Mouse (Mus musculus): Measurements from ENCODE around the gene Luc7l3. TPM values are rescaled to one million over a fixed set of nuclear protein-coding genes. Genes with fewer than 3 reads are reported as not detected.
"Not testable (repeated sequence)": the region's sequence is repeated elsewhere in the genome, so short reads cannot be mapped to it uniquely, and the experiment has no call there.

Luc7l3 gene
- total and polyA plus RNA-seq, 3 experiments, result 47.3 to 90.5 (median 54.7) TPM

DNA sequence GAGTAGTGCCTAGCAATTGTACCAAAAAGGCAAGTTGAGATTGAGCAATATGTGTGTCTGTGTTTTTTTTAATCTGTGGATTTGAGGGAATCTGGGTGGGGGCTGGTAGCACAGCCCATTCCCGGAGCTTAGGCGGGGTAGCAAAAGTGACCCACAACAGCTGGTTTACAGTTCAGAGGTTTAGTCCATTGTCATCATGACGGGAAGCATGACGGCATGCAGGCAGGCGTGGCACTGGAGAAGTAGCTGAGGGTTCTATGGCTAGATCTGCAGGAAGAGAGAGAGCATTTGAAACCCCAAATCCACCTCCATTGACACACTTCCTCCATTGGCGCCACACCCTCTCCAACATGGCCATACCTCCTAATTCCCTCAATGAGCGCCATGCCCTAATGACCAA, 51.9 kb downstream of the Luc7l3 start:
- Histone ChIP-seq H3K27me3 (ENCODE audit: control insufficient read depth in 1 of 2, insufficient read depth in 2 of 2, low read length in 2 of 2) (no peaks in the 10 kb centered on the region), H3K79me2 (ENCODE audit: control insufficient read depth, insufficient read depth, low read length, poor library complexity) (no peaks in the 10 kb centered on the region), H3K36me3 (ENCODE audit: control insufficient read depth in 1 of 2, insufficient read depth in 2 of 2, low read length in 2 of 2) (peaks cover 0 to 20% of the 10 kb centered on the region in 2 experiments; a peak in 2 of 4 replicates), H3K4me3 (ENCODE audit: control insufficient read depth in 1 of 2, insufficient read depth in 1 of 2, low read depth in 2 of 2, low read length in 2 of 2) (no peak overlapping the region), H3K27ac (ENCODE audit: control insufficient read depth, low read depth, low read length) (no peak overlapping the region), H3K4me1 (ENCODE audit: control insufficient read depth in 1 of 2, insufficient read depth in 2 of 2, low read length in 2 of 2) (peaks cover 8 to 27% of the 10 kb centered on the region in 2 experiments), H3K9ac (ENCODE audit: control insufficient read depth, low read depth, low read length, poor library complexity, severe bottlenecking) (no peak overlapping the region), H3K9me3 (replicated peaks; ENCODE audit: insufficient read depth, low read length) (no peaks in the 10 kb centered on the region)
- TF ChIP-seq TAL1 (IDR thresholded peaks at IDR 0.05; ENCODE audit: low read length), result no peak
- no peak for DNase-seq (ENCODE audit: low read depth, low spot score)

- H3K4me1 ChIP-seq (ENCODE audit: control insufficient read depth in 1 of 2, insufficient read depth in 2 of 2, low read length in 2 of 2), result peaks cover 8 to 22% of the 10 kb centered on the region in 2 experiments
These were observed 53.0 kb downstream of the Luc7l3 start for GRCm38 (mm10) chr11:94268761-94269160.

GRCm38 (mm10) chr11:94266155-94266554, 55.6 kb downstream of the Luc7l3 start:
- not testable (repeated sequence) for H3K79me2 ChIP-seq (ENCODE audit: control insufficient read depth, insufficient read depth, low read length, poor library complexity); H3K27me3 ChIP-seq (ENCODE audit: control insufficient read depth in 1 of 2, insufficient read depth in 2 of 2, low read length in 2 of 2); H3K9me3 ChIP-seq (replicated peaks; ENCODE audit: insufficient read depth, low read length); DNase-seq (ENCODE audit: low read depth, low spot score); H3K27ac ChIP-seq (ENCODE audit: control insufficient read depth, low read depth, low read length); H3K36me3 ChIP-seq (ENCODE audit: control insufficient read depth in 1 of 2, insufficient read depth in 2 of 2, low read length in 2 of 2)
- peaks cover 8 to 23% of the 10 kb centered on the region in 2 experiments for H3K4me1 ChIP-seq (ENCODE audit: control insufficient read depth in 1 of 2, insufficient read depth in 2 of 2, low read length in 2 of 2)
- H3K4me3 ChIP-seq (ENCODE audit: control insufficient read depth in 1 of 2, insufficient read depth in 1 of 2, low read depth in 2 of 2, low read length in 2 of 2), result peak overlapping the region; percentile 53 to 67
- peak overlapping the region; percentile 49 for H3K9ac ChIP-seq (ENCODE audit: control insufficient read depth, low read depth, low read length, poor library complexity, severe bottlenecking)

More at GRCm38 (mm10) chr11:94268761-94269160, 53.0 kb downstream of the Luc7l3 start:
- Histone ChIP-seq H3K27ac (ENCODE audit: control insufficient read depth, low read depth, low read length) (no peak overlapping the region), H3K36me3 (ENCODE audit: control insufficient read depth in 1 of 2, insufficient read depth in 2 of 2, low read length in 2 of 2) (peaks cover 0 to 16% of the 10 kb centered on the region in 2 experiments; a peak in 2 of 4 replicates), H3K27me3 (ENCODE audit: control insufficient read depth in 1 of 2, insufficient read depth in 2 of 2, low read length in 2 of 2) (no peaks in the 10 kb centered on the region), H3K4me3 (ENCODE audit: control insufficient read depth in 1 of 2, insufficient read depth in 1 of 2, low read depth in 2 of 2, low read length in 2 of 2) (no peak overlapping the region), H3K9ac (ENCODE audit: control insufficient read depth, low read depth, low read length, poor library complexity, severe bottlenecking) (no peak overlapping the region), H3K9me3 (replicated peaks; ENCODE audit: insufficient read depth, low read length) (no peaks in the 10 kb centered on the region), H3K79me2 (ENCODE audit: control insufficient read depth, insufficient read depth, low read length, poor library complexity) (no peaks in the 10 kb centered on the region)
- no peak for DNase-seq (ENCODE audit: low read depth, low spot score)
- TF ChIP-seq ZNF384 (IDR thresholded peaks at IDR 0.05; ENCODE audit: low read depth, low read length) (no peak), E2F4 (IDR thresholded peaks at IDR 0.05; ENCODE audit: borderline replicate concordance, low read depth, low read length) (no peak), USF1 (IDR thresholded peaks at IDR 0.05; ENCODE audit: low read depth, low read length) (no peak)

DNA sequence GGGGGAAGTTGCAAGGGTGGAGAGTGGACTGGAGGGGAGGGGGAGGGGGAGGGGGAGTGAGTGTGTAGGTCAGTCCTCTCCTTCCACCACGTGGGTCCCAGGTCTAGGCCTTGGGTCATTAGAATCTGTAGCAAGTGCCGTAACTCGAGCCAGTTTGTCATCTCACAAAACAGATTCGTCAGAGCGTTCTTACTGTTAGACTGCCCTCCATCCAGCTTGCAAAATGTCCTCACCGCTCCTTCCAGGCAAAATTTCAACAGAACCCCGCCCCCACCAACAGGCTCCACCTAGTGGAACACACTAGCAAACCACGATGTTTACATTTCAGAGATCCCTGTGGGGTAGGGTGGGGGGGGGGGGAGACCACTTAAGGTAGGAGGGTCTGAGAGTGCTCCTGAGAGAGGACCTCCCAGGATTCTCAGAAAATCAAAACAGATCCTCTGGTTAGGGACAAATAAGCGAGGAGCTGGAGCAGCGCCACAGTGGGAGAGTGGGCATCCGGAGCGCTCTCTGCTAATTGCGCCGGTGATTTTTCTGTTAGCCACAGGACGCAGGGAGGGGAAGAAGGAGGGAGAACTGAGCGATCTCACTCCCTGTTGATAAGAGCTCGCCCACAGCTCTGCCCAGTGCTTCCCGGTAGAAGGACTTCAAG, 56.5 kb downstream of the Luc7l3 start:
- H3K79me2 ChIP-seq (ENCODE audit: control insufficient read depth, insufficient read depth, low read length, poor library complexity), result no peaks in the 10 kb centered on the region
- H3K9me3 ChIP-seq (replicated peaks; ENCODE audit: insufficient read depth, low read length), result no peaks in the 10 kb centered on the region
- peak overlapping the region; percentile 53 to 67 for H3K4me3 ChIP-seq (ENCODE audit: control insufficient read depth in 1 of 2, insufficient read depth in 1 of 2, low read depth in 2 of 2, low read length in 2 of 2)
- peaks cover 0 to 8% of the 10 kb centered on the region in 2 experiments; a peak in 2 of 4 replicates for H3K36me3 ChIP-seq (ENCODE audit: control insufficient read depth in 1 of 2, insufficient read depth in 2 of 2, low read length in 2 of 2)
- H3K4me1 ChIP-seq (ENCODE audit: control insufficient read depth in 1 of 2, insufficient read depth in 2 of 2, low read length in 2 of 2), result peaks cover 8 to 23% of the 10 kb centered on the region in 2 experiments
- DNase-seq (ENCODE audit: low read depth, low spot score), result peak; percentile 76
- H3K27me3 ChIP-seq (ENCODE audit: control insufficient read depth in 1 of 2, insufficient read depth in 2 of 2, low read length in 2 of 2), result no peaks in the 10 kb centered on the region
- H3K9ac ChIP-seq (ENCODE audit: control insufficient read depth, low read depth, low read length, poor library complexity, severe bottlenecking), result peak overlapping the region; percentile 55
- H3K27ac ChIP-seq (ENCODE audit: control insufficient read depth, low read depth, low read length), result peak overlapping the region; percentile 32; the same call in 1 of the 2 replicates
- TF ChIP-seq JUND (IDR thresholded peaks at IDR 0.05; ENCODE audit: low read depth, low read length) (no peak), EP300 (IDR thresholded peaks at IDR 0.05; ENCODE audit: low read depth in 1 of 2, low read length in 2 of 2) (peak in 1 of 2 experiments; percentile 23; a peak in 1 of 4 replicates), HCFC1 (IDR thresholded peaks at IDR 0.05; ENCODE audit: low read depth, low read length) (0 out of 2 replicates have a peak, but pooled peaks have one; percentile 10), POLR2AphosphoS2 (IDR thresholded peaks at IDR 0.05; ENCODE audit: low read length) (no peak), MYB (IDR thresholded peaks at IDR 0.05; ENCODE audit: low read depth, low read length) (peak; percentile 14; the same call in 1 of the 2 replicates), ZC3H11A (IDR thresholded peaks at IDR 0.05; ENCODE audit: low read depth, low read length) (no peak), UBTF (IDR thresholded peaks at IDR 0.05; ENCODE audit: borderline replicate concordance, insufficient read depth, low read depth, low read length) (no peak), ELF1 (IDR thresholded peaks at IDR 0.05; ENCODE audit: low read depth, low read length) (peak; percentile 8; the same call in 1 of the 2 replicates), ZMIZ1 (IDR thresholded peaks at IDR 0.05; ENCODE audit: low read depth, low read length) (no peak), NRF1 (IDR thresholded peaks at IDR 0.05; ENCODE audit: insufficient read depth, low read depth, low read length, poor library complexity, severe bottlenecking) (peak; percentile 35; the same call in 1 of the 2 replicates), MYC (IDR thresholded peaks at IDR 0.05; ENCODE audit: low read depth, low read length) (no peak), SMC3 (IDR thresholded peaks at IDR 0.05; ENCODE audit: low read depth, low read length) (peak; percentile 15; the same call in 1 of the 2 replicates), CTCF (IDR thresholded peaks at IDR 0.05 in 2 of 3, conservative IDR thresholded peaks at IDR 0.05 in 1 of 3; ENCODE audit: control insufficient read depth in 1 of 3, insufficient read depth in 1 of 3, low read depth in 2 of 3, low read length in 3 of 3, poor library complexity in 1 of 3, severe bottlenecking in 1 of 3) (peak in 2 of 3 experiments; percentile 50 to 56; a peak in 4 of 6 replicates), GABPA (IDR thresholded peaks at IDR 0.05; ENCODE audit: low read depth, low read length) (0 out of 2 replicates have a peak, but pooled peaks have one; percentile 25)

All from MEL (cell line).